Mouse (Mus musculus) thymus, postnatal 0 days (tissue): ENCODE data around the gene Tent4a. TPM values are rescaled to one million over a fixed set of nuclear protein-coding genes. Genes with fewer than 3 reads are reported as not detected.

Source experiments
- DNase-seq: peaks from one replicate; pipeline ENCODE4 v3.0.0-alpha.2; 2015; ENCODE audit warnings: low spot score
- polyA plus RNA-seq: library from polyadenylated mRNA; unstranded; fragments of >200 nt; fragmentation: Nextera tagmentation; extraction: Ambion mirVana; gene quantifications from 2 replicates; pipeline ENCODE4 v1.2.1, GENCODE M21; 2015

The Tent4a gene
- polyA plus RNA-seq, 1 experiment from 2014 or later, result 5.4 TPM

DNA sequence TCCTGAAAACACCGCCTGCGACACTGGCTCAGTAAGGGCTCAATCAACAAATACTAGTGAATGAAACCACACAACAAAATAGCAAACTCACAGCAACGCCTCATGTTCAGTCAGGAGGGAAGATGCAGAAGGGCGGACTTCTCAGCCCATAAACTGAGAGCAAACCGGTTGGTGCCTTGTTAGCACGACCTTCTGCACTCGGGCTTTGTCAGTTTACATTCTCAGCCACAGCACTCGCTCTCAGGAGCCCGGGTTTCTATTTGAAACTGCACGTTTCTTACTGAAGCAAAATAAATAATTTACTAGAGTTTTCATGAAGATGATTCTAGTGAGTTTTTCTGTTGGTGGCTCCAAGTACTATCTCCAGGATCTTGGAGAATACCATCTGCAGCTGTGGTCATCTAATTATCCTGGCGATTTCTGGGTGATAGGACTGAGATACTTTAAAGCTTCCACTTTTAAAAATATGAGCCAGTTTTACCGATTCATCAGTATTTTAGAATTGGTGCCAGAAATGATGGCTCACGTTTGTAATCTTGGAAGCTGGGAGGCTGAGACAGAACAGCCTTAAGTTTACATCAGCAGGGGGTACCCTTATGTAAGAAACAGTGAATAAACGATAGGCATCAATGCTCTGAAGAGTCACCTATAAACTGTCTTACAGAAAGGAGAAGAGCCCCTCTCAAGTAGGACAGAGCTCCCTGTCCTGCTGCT is 10.8 kb downstream of the Tent4a start:
- no peak for DNase-seq

DNA sequence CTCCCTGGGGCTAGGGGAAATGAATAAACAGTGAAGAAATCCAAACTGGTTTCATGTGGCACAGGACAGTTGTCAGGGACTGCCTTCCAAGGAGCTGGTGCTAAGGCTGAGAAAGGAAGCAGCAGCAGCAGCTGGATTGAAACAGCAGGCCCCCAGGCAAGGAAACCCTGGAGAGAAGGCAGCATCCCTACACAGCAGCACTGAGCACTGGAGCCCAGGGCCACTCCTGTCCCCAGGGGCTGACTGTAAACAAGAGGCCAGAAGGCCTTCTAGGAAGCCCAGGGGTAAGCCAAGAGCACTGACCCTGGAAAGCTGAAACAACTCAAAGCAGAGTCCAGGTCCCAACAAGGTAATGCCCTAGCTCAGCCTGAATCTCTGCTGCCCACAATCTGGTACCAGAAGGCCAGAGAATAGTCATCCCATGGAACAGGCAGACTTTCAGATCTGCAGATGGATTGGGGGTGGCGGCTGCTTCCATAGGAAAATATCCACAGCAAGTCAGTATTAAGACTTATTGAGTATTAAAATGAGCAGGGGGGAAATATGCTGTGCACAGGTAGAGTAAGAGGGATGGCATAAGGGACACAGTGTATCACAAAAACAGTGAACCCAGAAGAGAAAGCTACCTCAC is 12.1 kb downstream of the Tent4a start:
- no peak for DNase-seq

DNA sequence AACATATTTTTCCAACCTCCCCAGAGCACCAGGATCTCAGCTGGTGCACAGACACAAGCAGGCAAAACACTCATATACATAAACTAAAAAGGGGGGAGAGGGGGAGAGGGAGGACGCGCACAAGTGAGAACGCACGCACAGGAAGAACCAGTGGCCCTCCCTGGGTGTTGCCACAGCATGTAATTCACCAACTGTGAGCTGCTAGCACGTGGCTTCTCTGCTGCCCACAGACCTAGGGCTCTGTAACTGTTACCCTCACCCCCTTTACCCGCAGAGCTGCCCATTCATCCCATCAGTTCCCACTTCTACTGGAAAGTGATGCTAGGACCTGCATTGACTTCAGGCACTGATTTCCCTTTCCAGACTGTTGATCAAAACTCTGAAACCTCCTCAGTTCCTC is 15.3 kb downstream of the Tent4a start:
- DNase-seq, result no peak

DNA sequence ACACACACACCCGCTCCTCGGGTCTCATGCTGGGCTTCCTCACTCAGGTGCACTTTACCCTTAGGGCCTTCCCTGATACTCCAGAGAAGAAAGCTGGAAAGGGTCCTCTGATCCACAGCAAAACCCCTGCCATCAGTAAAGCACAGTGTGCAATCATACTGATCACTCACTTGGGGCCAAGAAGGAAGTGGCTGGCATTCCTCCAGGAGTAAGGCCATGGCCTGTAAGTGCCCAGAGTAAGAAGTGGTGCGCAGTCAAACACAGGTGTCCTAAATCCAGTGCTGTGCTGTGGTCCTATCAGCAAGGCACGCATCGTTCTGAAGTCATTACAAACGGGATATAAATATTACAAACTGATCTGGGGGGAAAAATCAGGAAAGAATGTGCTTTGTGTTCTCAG is 17.0 kb downstream of the Tent4a start:
- DNase-seq, result no peak

DNA sequence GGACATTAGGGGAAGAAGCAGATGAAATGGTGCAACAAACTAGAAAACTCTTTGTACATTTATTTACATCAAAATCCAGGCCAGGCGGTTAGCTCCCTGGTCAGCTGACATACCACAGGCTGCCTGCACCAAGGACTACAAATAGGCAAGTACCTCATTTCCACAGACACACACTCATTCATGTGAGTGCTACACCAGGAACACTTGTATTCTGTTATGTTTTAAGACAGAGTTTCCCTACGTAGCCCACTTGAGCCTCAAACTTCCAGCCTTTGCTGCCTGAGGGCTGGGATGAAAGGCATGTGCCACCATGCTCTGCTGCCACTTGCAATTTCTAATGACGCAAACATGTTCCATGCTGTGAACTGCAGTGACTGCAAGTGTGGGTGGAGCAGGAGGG is 19.3 kb downstream of the Tent4a start:
- no peak for DNase-seq

DNA sequence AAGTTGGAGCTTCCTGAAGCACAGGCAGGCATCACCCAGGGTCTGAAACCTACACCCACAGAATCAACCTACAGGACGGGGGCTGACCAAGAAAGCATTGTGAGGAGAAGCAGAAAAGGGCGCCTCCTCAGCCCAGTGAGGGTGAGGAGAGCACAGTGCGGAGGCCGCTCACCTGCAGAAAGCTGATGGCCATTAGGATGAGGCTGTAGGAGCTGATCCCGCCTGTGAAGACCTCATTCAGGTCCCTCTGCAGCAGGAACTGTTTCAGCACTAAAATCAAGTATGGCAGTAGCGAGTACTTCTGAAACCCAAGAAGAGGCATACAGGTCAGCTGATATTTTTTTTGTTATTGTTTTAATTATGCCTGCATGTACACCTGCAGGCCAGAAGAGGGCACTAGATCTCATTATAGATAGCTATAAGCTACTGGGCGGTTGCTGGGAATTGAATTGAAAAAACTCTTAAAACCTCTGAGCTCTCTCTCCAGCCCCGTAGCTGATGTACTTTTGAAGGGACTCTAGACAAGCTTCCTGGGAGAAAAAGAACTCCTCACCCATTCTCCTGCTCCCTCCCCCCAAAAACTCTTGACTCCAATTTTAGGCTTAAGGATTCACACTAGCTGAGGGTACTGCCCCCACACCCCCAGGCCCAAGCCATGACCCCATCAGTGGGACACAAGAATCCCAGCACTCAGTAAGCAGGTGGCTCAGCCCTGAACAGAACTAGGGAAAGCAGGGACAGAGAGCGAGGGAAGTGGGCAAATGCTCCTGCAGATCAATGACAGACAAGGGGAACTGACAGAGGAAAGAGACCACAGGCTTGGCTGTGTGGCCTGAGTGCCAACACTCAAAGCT is 24.8 kb downstream of the Tent4a start:
- peak; percentile 36 for DNase-seq

DNA sequence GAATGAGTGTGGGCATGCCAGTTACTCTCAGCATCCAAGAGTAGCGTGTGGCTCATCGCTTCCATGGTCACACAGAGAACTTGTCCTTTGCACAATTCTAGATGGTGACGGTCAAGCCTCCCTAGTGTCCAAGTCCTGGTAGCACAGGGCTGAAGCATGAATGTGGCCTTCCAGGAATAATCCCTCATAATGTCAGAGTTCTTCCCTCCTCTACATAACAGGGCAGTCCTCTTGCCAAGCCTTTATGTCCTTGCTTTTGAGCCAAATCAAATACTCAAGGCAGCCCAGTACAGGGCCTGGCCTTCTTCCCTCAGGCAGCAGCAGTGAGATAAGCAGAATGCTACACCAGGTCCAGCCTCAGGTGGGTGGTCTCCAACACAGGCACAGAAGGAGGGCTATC is 26.8 kb downstream of the Tent4a start:
- no peak for DNase-seq

DNA sequence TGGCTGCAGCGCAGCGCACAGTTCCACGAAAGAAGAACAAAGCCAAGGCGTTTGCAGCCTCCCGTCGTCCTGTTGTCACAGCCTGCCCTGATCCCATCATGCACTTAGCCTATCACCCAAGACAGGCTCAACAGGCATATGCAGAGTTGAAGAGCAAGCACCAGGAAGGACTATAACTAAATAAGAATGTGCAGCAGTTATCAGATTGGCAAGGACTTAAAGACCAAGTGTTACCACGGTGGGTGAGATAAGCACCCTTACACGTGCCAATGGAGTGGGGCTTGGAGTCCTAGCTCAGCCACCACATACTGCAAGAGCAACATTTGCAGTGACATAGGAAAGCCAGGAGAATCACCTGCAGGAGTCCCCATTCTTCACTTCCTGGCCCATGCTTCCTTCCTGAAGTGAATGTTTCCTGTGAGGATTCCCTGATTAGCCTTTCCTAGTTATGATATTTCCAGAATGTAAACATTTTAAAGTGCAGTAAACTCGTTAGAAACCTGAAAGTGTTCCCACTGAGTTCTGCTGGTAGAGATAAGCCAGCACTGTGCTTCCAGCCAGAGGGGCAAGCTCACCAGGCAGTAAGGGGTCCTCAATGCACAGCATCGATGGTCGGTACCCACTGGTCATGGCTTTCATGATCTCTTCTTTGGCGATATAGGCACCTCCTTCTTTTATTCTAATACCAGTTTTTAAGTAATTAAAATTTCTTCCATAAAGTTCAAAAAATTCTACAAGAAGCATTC is 27.9 kb downstream of the Tent4a start:
- DNase-seq, result no peak

DNA sequence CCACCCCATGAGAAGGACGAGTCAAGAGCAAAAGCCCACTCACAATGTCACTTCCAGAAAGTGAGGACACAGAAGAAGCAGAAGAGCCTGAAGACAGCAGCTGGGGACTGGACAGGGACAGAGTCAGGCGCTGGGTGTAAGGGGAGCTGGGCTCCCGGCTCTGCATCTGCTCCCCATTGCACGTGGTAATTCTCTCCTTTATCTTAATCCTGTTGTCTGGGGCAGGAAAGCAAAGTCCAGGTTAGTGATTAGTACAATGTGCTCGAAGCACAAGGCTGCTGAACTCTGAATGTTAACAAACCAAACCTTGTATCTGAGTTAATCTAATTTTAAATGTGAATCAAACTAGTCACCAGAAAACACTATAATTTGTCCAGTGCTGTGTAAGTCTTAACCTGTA is 31.6 kb downstream of the Tent4a start:
- no peak for DNase-seq

DNA sequence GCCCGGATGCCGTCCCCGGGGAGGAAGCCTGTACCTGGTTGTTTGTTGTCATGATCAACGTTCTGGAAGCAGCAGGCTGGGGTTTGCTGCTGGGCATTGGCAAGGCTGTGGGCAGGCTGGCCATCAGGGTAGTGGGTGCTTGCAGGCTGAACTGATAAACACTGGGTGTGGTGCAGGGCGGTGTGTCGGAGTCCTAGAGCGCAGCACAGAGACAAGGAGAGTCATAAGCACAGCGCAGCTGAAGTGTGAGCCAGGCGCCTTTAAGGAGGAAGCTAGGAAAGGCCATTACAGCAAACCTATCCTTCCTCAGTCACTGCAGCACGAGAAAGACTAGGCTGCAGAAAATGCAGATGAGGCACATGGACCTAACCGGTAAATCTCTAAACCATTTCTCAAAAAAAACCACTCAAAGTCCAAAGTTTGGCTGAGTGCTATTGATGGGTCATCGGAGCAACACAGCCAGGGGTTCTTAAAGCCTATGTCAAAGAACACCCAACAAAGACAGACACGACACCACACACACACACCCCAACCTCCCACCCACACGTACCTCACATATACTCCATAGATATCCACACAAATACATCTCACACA is 32.2 kb downstream of the Tent4a start:
- no peak for DNase-seq

DNA sequence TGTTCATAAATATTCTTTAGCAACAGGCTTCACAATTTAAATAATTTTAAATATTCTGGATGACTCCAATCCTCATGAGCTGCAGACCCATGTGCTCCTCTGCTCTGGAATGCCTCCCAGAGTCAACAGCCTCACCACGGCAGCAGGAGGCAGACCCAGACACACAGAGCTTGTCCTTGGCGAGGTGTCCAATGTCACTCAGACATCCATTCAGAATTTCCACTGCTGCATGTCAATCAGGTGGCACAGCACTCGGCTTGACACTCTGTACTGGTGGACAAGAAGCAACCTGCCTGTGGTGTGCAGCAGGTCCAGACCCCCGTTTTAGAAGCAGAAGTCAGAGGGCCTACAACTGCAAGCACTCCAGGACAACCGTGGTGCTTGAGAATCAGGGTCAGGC is 36.1 kb downstream of the Tent4a start:
- no peak for DNase-seq

DNA sequence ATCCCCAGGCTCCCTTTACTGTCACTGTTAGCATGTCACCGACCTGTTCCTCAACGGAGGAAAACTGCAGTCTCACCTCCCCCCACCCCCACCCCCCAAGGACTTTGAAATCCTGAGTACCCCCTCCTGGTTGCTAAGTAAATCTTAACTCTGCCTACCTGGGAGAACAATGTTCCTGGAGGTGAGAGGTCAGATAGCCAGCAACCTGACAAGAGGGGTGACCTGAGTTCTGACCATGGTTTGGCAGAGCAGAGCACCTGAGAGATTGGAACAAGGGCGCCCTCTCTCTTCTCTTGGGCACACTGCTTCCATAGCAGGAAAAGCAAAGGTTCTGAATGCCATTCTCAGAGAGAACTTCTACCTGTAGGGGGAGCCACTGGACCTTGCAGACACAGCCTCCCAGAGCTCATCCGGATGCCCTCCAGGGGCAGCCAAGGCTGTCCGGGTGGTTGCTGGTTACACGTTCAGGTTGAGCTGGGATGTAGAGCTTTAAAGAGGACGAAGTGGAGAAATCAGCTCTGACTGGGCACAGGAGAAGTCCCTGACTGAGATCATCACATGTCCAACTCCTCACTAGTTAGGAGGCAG is 41.4 kb downstream of the Tent4a start:
- DNase-seq, result peak; percentile 75

DNA sequence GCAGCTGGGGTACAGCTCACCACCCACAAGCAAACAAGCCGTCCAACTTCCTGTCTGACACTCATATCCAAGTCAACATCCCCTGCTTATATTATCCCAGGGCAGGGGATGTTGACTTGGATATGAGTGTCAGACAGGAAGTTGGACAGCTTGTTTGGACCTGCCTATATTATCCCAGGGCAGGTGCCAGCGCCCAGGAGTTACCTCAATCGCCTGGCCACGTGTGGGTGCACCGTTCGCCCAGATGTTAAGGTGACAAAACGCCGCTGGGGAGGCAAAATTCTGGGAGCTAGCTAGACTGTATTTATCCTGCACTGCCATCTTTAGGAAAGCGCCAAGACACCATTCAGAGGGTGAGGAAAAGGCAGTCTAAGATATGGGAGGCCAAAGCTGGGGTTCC is 44.6 kb downstream of the Tent4a start:
- no peak for DNase-seq

DNA sequence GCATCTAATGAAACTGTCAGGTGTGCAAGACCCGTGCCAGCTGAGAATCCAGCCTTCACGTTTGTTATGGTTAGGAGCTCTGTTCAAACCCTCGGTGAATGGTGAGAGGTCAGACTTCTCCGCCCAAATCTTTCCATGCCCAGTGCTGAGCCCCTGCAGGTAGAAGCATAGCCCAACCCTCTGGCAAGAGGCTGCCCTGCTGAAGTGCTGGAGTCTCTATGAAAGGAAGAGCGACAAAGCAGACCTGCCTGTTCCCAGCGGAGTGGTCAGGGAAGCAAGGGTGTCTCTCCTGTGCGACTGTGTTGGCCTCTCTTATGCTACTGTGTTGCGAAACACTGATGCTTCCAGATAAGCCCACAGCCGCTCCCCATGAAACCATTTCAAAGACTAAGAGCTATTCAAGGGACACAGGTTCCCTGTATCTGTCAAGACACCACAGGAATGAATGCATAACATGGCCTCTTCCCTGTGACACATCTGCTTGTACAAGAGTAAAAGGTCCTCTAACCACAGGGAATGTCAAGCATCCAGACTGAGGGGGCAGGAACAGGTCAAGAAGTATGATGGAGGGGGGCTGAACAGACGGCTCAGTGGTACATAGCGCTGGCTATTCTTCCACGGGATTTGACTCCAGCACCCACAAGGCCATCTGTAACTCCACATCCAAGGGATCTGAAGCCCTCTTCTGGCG is 45.7 kb downstream of the Tent4a start:
- DNase-seq, result no peak

DNA sequence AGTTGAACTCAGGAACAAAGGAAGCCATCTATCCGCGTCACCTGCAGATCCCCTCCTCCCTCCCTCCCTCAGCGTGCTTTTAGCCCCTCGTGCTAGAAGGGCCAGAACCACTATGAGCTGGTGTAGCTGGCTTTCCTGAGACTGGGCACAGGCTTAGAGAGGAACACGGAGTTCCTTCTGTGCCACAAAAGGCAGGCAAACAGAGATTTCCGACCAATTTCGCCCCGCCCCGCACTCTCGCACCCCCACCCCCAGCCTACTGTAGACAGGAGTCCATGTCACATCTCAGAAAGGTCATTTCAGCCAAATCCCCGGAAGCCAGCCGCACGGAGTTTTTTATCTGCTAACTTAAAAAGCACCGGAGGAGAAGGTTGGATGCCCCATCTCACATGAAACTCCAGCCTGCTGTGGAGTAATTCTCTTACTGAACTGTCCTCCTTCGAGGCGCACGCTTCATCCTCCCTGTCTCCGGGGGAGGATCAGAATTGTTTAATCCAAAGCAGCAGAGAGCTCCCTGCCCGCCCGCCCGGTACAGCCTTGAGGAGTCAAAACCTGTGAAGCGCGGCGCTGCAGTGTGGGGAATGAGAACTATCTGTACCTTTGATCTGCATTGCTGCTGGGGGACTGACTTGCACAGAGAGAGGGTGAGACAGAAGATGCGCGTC is 46.7 kb downstream of the Tent4a start:
- no peak for DNase-seq

DNA sequence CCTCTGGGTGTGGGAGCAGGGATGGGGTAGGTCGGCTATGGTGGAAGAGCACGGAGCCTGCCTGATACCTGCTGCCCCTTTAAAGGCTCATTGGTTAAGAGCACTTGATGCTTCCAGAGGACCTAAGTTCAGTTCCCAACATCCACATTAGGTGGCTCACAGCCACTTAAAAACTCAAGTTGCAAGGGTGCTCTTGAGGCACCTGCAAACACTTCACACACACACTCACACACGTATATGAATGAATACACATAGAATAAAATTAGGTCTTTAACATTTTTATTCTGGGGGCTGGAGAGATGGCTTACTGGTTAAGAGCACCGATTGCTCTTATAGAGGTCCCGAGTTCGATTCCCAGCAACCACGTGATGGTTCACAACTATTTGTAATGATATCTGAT is 47.3 kb downstream of the Tent4a start:
- no peak for DNase-seq

DNA sequence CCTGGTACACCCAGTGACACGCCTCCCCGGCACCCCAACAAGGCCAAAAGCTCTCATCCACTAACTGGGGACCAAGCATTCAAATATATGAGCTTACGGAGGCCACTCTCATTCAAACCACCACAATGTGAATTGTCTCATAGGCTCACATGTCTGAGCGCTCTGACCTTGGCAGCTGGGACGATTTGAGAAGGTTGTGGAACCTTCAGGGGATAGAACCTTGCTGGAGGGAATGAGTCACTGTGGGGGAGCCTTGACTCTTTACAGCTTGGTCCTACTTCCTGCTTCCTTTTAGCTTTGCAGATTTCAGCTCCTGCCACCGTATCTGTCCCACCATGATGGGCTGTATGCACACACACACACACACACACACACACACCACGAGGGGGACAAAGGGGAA is 48.6 kb downstream of the Tent4a start:
- DNase-seq, result no peak

DNA sequence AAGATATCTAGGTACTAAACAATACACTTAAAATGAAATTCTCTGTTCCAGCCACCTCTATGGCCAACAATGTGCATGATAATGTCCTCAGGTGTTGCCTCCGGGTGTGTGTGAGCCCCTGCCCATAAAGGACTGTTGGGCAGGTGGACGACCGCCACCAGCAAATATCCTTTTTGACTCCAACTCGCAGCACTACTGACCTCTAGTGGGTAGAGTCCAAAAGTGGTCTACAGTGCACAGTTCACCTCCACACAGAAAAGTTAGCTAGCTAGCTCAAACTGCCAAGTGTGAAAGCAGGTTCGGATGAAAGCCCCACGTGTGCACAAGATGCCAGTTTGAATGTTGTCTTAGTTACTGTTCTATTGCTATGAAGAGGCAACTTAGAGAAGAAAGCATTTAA is 49.1 kb downstream of the Tent4a start:
- peak; percentile 10 for DNase-seq

DNA sequence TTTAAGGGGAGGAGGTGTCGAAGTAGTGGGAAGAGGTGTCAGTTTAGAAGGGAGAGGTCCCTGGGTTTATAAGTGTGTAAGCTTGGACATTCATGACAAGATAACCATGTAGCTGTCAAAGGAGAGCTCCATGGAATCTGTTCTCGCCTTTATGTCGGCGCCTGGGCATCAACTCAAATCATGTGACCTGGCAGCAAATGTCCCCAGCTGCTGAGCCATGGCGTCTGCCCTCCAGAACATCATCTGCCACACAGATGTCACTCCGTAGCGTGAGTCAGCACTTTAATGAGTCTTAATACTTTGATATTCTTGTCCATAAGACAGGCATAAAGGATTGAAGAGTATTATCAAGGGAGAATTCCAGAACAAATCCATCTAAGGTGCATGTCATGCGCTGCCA is 51.7 kb downstream of the Tent4a start:
- DNase-seq, result no peak
